Mouse (Mus musculus) embryo, embryonic 9.5 days (tissue): ENCODE data around the gene Trabd2b.

Source experiments
- DNase-seq: peaks from one replicate; pipeline ENCODE4 v3.0.0-alpha.2; 2017; ENCODE audit errors: extremely low spot score

The Trabd2b gene

GRCm38 (mm10) chr4:114406355-114407101 is at the start of gene Trabd2b:
TSS of gene Trabd2b (plus strand) at chr4:114406724.
- DNase-seq, result peak; percentile 62

DNA sequence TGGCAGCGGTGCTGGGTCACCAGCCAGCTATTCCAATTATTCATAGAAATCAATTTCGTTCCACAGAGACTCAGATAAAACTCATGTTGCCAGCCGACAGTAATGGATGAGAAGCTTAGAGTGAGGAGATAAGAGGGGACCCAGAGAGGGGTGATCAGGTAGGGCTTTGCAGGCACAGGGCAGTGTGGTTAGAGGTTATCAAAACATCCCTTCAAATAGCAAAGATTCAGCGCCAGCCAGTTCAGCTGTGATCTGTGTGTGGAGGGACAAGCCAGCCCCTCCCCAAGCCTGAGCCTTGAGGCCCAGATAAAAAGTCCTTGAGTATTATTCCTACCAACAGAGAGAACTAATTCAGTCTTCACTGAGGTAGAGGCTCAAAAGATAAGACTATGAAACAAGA is 49.1 kb upstream of the Trabd2b start:
- peak; percentile 8 for DNase-seq

- DNase-seq, result no peak
Observed at GRCm38 (mm10) chr4:114358874-114359273, 47.6 kb upstream of the Trabd2b start.

- no peak for DNase-seq
Observed at GRCm38 (mm10) chr4:114359818-114360217, 46.7 kb upstream of the Trabd2b start.

GRCm38 (mm10) chr4:114361336-114361735 is 45.2 kb upstream of the Trabd2b start:
- DNase-seq, result no peak

GRCm38 (mm10) chr4:114365000-114365399 is 41.5 kb upstream of the Trabd2b start:
- DNase-seq, result no peak

GRCm38 (mm10) chr4:114365595-114365994 is 40.9 kb upstream of the Trabd2b start:
- DNase-seq, result no peak

- no peak for DNase-seq
Observed at GRCm38 (mm10) chr4:114367005-114367404, 39.5 kb upstream of the Trabd2b start.

DNA sequence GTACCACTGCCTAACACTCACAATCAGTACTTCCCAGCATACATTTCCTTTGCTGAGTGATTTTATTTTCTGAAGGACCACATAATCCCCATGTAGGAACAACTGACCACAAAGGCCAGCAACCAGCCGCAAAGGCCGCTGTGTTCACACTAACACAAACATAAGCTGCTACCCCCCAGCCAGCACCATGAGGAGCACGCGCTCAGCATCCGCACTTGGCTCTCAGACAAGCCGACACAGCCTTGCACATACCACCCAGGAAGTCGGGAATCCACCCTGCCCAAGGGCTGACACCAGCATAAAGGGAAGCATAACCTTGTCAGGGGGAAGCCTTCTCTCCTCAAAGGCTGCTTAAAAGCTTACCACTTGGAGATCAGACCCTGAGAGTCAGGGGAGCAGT is 38.7 kb upstream of the Trabd2b start:
- no peak for DNase-seq

GRCm38 (mm10) chr4:114369591-114369990 is 36.9 kb upstream of the Trabd2b start:
- DNase-seq, result no peak

DNA sequence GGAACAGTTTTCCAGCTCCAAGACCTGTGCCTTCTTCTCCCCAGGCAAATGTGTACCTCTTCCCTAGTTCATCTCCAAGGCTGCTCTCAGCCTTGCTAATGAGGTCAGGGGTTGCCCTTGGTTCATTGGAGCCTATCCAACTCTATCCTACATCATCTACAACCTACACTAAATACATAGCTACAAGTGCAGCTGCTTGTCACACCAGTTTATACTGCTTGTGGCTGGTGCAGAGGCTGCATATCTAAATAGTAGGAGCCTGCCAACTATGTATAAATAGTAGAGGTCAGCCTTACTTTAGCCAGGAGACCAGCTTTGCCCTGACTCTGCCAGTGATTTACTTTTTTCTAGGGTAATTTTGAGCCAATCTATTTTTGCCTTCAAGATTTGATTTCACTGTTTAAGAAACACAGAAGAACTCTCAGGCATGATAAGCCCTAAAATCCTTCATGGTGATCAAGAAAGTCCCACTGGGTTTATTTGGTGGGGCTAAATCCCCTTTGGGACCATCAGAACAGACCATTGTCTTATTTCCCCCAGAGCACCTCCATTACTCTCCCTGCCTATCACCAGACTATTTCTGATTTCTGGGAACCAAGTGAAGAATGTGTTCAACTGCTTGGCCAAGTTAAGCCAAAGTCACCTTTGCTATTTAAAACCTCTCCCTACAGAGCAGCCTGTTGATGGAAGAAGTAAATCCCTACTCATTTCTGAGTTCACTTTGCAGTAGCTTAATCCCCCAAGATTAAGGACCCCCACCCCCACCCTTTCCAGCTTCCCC is 35.4 kb upstream of the Trabd2b start:
- no peak for DNase-seq

- DNase-seq, result no peak
Observed at GRCm38 (mm10) chr4:114372699-114373098, 33.8 kb upstream of the Trabd2b start.

DNA sequence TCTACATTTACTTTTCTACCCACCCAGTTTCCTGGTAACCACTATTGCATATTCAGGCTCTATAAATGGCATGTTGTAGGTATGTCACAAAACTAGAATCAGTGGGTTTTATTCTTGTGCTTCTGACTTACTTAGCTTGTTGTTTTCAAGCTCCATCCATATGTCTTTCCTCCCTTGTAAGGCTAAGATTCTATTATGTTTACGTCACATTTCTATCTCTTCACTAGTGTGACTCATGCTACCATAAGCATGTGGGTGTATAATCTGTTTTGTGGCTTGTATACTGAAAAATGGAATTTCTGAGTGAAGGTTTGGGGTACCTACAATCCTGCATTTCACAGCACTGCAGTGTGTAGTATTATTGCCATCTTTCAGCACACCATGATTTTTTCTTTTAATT is 32.2 kb upstream of the Trabd2b start:
- no peak for DNase-seq

- DNase-seq, result no peak
Observed at GRCm38 (mm10) chr4:114377531-114377930, 29.0 kb upstream of the Trabd2b start.

- no peak for DNase-seq
Observed at GRCm38 (mm10) chr4:114378512-114378911, 28.0 kb upstream of the Trabd2b start.

DNA sequence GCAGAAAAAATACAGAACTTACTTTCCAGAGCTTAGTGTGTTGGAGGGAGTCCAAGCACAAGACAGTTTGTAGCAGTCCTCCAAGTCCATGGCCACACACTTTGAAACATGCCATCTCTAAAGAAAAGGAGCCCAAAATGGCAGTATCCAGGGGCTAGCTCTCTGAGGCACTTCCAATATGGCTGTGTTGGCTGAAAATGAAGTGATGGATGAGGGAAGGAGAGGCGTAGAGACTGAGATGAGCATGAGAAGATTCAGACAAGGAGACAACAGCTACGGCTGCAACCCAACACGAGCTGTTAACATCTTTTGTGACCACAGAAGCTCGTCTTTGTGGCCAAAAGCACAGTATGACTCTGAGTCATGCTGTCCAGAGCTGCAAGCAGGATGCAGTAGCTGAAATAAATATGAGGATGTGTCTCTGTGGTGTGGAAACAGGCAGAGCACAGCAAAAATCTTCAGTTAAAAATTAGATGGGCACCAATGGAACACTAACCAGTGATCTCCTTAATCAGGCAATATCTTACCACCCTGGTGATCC is 27.0 kb upstream of the Trabd2b start:
- DNase-seq, result no peak

GRCm38 (mm10) chr4:114382627-114383026 is 23.9 kb upstream of the Trabd2b start:
- DNase-seq, result no peak

- DNase-seq, result no peak
Observed at GRCm38 (mm10) chr4:114385236-114385635, 21.3 kb upstream of the Trabd2b start.

- no peak for DNase-seq
Observed at GRCm38 (mm10) chr4:114386395-114386811, 20.1 kb upstream of the Trabd2b start.

GRCm38 (mm10) chr4:114387527-114388135 is 18.9 kb upstream of the Trabd2b start:
- DNase-seq, result no peak

- no peak for DNase-seq
Observed at GRCm38 (mm10) chr4:114388306-114388705, 18.2 kb upstream of the Trabd2b start.

GRCm38 (mm10) chr4:114389653-114390052 is 16.9 kb upstream of the Trabd2b start:
- no peak for DNase-seq
